Mouse (Mus musculus): ENCODE results near the gene Epha3.

DNA sequence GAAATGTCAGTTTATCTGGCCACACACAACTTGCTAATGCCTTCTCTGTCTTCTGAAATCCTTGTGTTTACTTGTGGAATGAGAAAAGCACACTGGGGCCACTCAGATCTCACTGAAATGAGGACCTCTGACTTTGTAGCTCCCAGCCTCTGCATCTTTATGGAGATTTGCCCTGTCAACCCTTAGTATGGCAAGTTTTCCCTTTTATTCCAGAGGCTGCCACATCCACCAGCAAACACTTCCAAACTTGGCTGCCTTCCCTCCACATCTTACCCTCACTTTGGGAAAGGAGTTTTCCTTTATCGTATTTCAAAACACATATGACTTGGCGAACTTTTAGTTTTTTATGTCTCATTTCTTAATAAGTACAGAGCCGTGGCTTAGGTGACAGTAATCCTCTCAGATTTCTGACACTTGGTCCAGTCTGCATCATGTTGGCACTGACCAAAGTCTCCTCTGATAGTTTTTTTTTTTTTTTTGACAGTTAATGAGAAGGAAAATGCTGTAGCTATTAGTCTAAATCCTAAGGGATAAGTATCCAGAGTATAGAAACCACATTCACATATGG is 198.0 kb downstream of the Epha3 start:
- TF ChIP-seq POLR2A (IDR thresholded peaks at IDR 0.05; ENCODE audit: low read depth, low read length), result no peak
- no peak for TF ChIP-seq CTCF (IDR thresholded peaks at IDR 0.05; ENCODE audit: extremely low read depth, insufficient read depth, insufficient read length, insufficient replicate concordance)
